Mouse (Mus musculus): ENCODE results near the gene 1700014D04Rik. TPM values are rescaled to one million over a fixed set of nuclear protein-coding genes. Genes with fewer than 3 reads are reported as not detected.
A peak's percentile ranks its signal among the peaks of the same experiment; 100 is the strongest.

1700014D04Rik gene
- total and polyA plus RNA-seq, 3 experiments = not detected

DNA sequence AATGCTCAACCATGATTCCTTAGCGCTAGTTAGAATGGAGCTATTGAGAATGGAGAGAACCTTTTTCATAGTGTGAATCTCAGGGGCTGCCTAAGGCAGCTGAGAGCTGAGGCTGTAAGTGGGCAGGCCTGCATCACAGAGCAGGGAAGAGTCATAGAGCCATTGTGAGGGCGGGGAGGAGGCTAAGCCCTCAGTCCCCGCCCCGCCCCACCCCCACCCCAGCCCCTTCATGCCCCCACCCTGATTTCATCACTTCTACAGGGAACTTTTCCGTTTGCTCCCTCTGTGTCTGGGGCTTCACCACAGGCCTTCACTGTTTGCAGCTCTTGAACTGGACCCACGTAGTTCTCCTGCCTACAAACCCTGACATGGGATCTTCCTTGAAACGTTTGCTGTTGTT, 14.9 kb downstream of the 1700014D04Rik start, which contains the start of gene Spata31d1d:
TSS of gene Spata31d1d (minus strand) at position 101 of the 400 bp plus-strand sequence.
- in situ Hi-C loops (cut with MboI; ENCODE audit: low pct_ligation_motif_present, low pct_unique_long_range_greater_than_20kb, low sequenced_read_pairs) = loop anchor here (25.0 kb wide), 1 partner anchor 1119 kb away; the partner anchor contains the start of gene Slc28a3
- no peak within 1 kb of the TSS for H3K4me3 ChIP-seq (replicated peaks in 1 of 3; ENCODE audit: low read depth in 2 of 3, low read length in 2 of 3, poor library complexity in 1 of 3)
- peaks cover 4 to 12% of the 10 kb centered on the region in 2 experiments for H3K4me1 ChIP-seq (ENCODE audit: control insufficient read depth in 1 of 2, insufficient read depth in 2 of 2)
- no peaks in the 10 kb centered on the region for H3K79me2 ChIP-seq (replicated peaks; ENCODE audit: control insufficient read depth, extremely low read depth, insufficient read depth, poor library complexity, severe bottlenecking)
- TF ChIP-seq ELF1 (IDR thresholded peaks at IDR 0.05; ENCODE audit: low read depth, low read length) (no peak), ETS1 (conservative IDR thresholded peaks at IDR 0.05; ENCODE audit: low read depth, low read length) (no peak), POLR2AphosphoS2 (IDR thresholded peaks at IDR 0.05; ENCODE audit: low read depth, low read length) (no peak), USF2 (conservative IDR thresholded peaks at IDR 0.05; ENCODE audit: low read depth, low read length) (no peak), IRF4 (IDR thresholded peaks at IDR 0.05; ENCODE audit: low read depth, low read length) (no peak), GABPA (IDR thresholded peaks at IDR 0.05; ENCODE audit: insufficient replicate concordance, low read depth, low read length) (no peak), RCOR1 (conservative IDR thresholded peaks at IDR 0.05; ENCODE audit: low read depth, low read length) (no peak), UBTF (IDR thresholded peaks at IDR 0.05; ENCODE audit: low read depth, low read length) (no peak), RAD21 (IDR thresholded peaks at IDR 0.05; ENCODE audit: low read depth, low read length) (no peak), CHD1 (IDR thresholded peaks at IDR 0.05; ENCODE audit: low read depth, low read length) (no peak)
- DNase-seq (ENCODE audit: extremely low read depth) = no peak
- H3K27me3 ChIP-seq (replicated peaks) = peaks cover 2% of the 10 kb centered on the region
- dilution Hi-C loops (cut with MboI; ENCODE audit: extremely low pct_ligation_motif_present, extremely low pct_unique_long_range_greater_than_20kb, low sequenced_read_pairs) = no loop called here
- no peak within 1 kb of the TSS for H3K27ac ChIP-seq (ENCODE audit: insufficient read depth, low read depth)
- H3K9ac ChIP-seq (ENCODE audit: insufficient read depth, low read depth) = no peak within 1 kb of the TSS
- H3K9me3 ChIP-seq (replicated peaks; ENCODE audit: low read length) = no peaks in the 10 kb centered on the region
- no peaks in the 10 kb centered on the region for H3K36me3 ChIP-seq (replicated peaks in 1 of 2; ENCODE audit: control insufficient read depth in 1 of 2, insufficient read depth in 1 of 2, low read length in 1 of 2)
- H3K4me2 ChIP-seq (ENCODE audit: insufficient read depth, low read depth, poor library complexity, severe bottlenecking) = no peak within 1 kb of the TSS

DNA sequence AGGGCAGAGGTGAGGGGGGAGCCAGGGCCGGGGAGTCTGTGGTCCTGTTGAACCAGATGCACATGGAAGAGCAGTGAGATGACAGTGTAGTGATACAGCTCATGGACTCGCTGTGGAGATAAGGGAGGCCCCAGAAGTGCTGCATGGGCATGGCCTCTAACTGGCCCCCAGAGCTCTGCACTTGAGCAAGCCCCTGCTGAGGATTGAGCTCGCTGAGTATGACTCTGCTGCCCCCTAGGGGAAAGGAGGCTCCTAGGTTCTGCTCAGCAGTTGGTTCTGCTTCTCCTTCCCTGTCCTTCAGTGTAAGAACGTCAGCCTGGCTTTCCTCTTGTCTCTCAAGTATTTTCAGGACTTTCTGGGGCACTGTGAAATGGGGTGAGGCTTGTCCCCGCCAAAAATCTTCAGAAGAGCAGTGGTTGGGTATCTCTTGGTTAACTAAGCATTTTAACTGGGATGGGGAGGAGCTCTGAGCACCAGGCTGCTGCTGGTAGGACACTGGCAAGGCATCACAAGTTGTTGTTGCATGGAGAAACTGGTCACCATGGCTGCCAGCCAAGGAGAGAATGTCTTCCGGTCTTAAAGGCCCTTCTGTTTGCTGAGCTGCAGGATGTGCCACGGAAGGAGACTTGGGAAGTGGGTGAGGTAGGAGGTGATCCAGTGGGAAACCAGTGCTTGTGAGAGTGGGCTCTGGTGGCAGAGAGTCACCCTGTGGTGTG, 18.0 kb downstream of the 1700014D04Rik start:
- dilution Hi-C loops (cut with MboI; ENCODE audit: extremely low pct_ligation_motif_present, extremely low pct_unique_long_range_greater_than_20kb, low sequenced_read_pairs) = no loop called here

More for the DNA sequence above, 18.0 kb downstream of the 1700014D04Rik start:
- Histone ChIP-seq H3K4me1 (ENCODE audit: control insufficient read depth in 1 of 2, insufficient read depth in 2 of 2) (peaks cover 0 to 6% of the 10 kb centered on the region in 2 experiments; a peak in 2 of 4 replicates), H3K27me3 (replicated peaks) (peaks cover 3% of the 10 kb centered on the region), H3K79me2 (replicated peaks; ENCODE audit: control insufficient read depth, extremely low read depth, insufficient read depth, poor library complexity, severe bottlenecking) (no peaks in the 10 kb centered on the region), H3K9ac (ENCODE audit: insufficient read depth, low read depth) (no peak overlapping the region), H3K36me3 (replicated peaks in 1 of 2; ENCODE audit: control insufficient read depth in 1 of 2, insufficient read depth in 1 of 2, low read length in 1 of 2) (no peaks in the 10 kb centered on the region), H3K27ac (ENCODE audit: insufficient read depth, low read depth) (no peak overlapping the region), H3K9me3 (replicated peaks; ENCODE audit: low read length) (no peaks in the 10 kb centered on the region), H3K4me3 (replicated peaks in 1 of 3; ENCODE audit: low read depth in 2 of 3, low read length in 2 of 3, poor library complexity in 1 of 3) (no peak overlapping the region), H3K4me2 (ENCODE audit: insufficient read depth, low read depth, poor library complexity, severe bottlenecking) (no peak overlapping the region)
- in situ Hi-C loops (cut with MboI; ENCODE audit: low pct_ligation_motif_present, low pct_unique_long_range_greater_than_20kb, low sequenced_read_pairs) = loop anchor here (25.0 kb wide), 1 partner anchor 1116 kb away; the partner anchor contains the start of gene Slc28a3
- TF ChIP-seq SMC3 (IDR thresholded peaks at IDR 0.05; ENCODE audit: low read depth, low read length) = peak; percentile 90
- peak; percentile 85 to 96 for TF ChIP-seq CTCF (conservative IDR thresholded peaks at IDR 0.05 in 1 of 2, IDR thresholded peaks at IDR 0.05 in 1 of 2; ENCODE audit: low read depth in 2 of 2, low read length in 2 of 2)
- TF ChIP-seq TCF12 (IDR thresholded peaks at IDR 0.05; ENCODE audit: low read depth, low read length) = 0 out of 2 replicates have a peak, but pooled peaks have one; percentile 17
- no peak for TF ChIP-seq KAT2A (IDR thresholded peaks at IDR 0.05; ENCODE audit: insufficient replicate concordance, low read length)
- no peak for TF ChIP-seq MYC (IDR thresholded peaks at IDR 0.05; ENCODE audit: low read depth, low read length)
- TF ChIP-seq ZC3H11A (IDR thresholded peaks at IDR 0.05; ENCODE audit: low read depth, low read length) = peak; percentile 66
- TF ChIP-seq USF1 (IDR thresholded peaks at IDR 0.05; ENCODE audit: low read depth, low read length) = no peak
- TF ChIP-seq ETS1 (conservative IDR thresholded peaks at IDR 0.05; ENCODE audit: low read depth, low read length) = no peak
- TF ChIP-seq NRF1 (IDR thresholded peaks at IDR 0.05; ENCODE audit: low read depth, low read length) = 0 out of 2 replicates have a peak, but pooled peaks have one; percentile 18
- no peak for TF ChIP-seq POLR2A (IDR thresholded peaks at IDR 0.05; ENCODE audit: low read depth, low read length)
- 0 out of 2 replicates have a peak, but pooled peaks have one; percentile 9 for TF ChIP-seq ELF1 (IDR thresholded peaks at IDR 0.05; ENCODE audit: low read depth, low read length)
- DNase-seq (ENCODE audit: extremely low read depth) = peak; percentile 84
